Mouse (Mus musculus) heart, postnatal 36 days (tissue): ENCODE results near the gene Steap2. TPM values are rescaled to one million over a fixed set of nuclear protein-coding genes. Genes with fewer than 3 reads are reported as not detected.

Source experiments
- DNase-seq, 2 experiments: peaks; one replicate each; pipeline ENCODE4 v3.0.0; 2021 to 2022
- intact Hi-C: fragments of 180-260 bp; cut with DNase I; formaldehyde crosslinking; loops from one replicate; pipeline ENCODE4 v1.15.1; 2025
- total RNA-seq, 2 experiments: library from RNA; stranded (reverse); gene quantifications; 2 replicates each; pipeline ENCODE4 v1.2.3; 2021

Steap2 gene
- total RNA-seq, 2 experiments from 2014 or later, result 0.60 to 0.72 TPM

GRCm38 (mm10) chr5:5668920-5669319, 25.5 kb downstream of the Steap2 start:
- DNase-seq, result no peak
- intact Hi-C loops, result no loop called here

GRCm38 (mm10) chr5:5664371-5664926, 29.9 kb downstream of the Steap2 start:
- intact Hi-C loops, result loop anchor here (5.0 kb wide), 1 partner anchor 152 kb away; the partner anchor contains the start of gene Cldn12
- DNase-seq, result no peak

GRCm38 (mm10) chr5:5663655-5664370, 30.6 kb downstream of the Steap2 start, which contains the start of gene Cfap69:
Gene Cfap69 (minus strand): TSS chr5:5664239.
- DNase-seq, result peak; percentile 62 to 71
- intact Hi-C loops, result loop anchor here (5.0 kb wide), 1 partner anchor 152 kb away; the partner anchor contains the start of gene Cldn12

GRCm38 (mm10) chr5:5663057-5663456, 31.3 kb downstream of the Steap2 start:
- intact Hi-C loops, result loop anchor here (5.0 kb wide), 1 partner anchor 151 kb away; the partner anchor contains the start of gene Cldn12
- no peak for DNase-seq

- intact Hi-C loops, result no loop called here
- no peak for DNase-seq
Measured at GRCm38 (mm10) chr5:5658680-5659079, 35.7 kb downstream of the Steap2 start.

- intact Hi-C loops, result no loop called here
- DNase-seq, result no peak
Measured at GRCm38 (mm10) chr5:5657932-5658331, 36.4 kb downstream of the Steap2 start.

- intact Hi-C loops, result no loop called here
- DNase-seq, result no peak
Measured at GRCm38 (mm10) chr5:5648817-5649569, 45.4 kb downstream of the Steap2 start.

GRCm38 (mm10) chr5:5646173-5646572, 48.2 kb downstream of the Steap2 start:
- no peak for DNase-seq
- intact Hi-C loops, result loop anchor here (2.0 kb wide), 1 partner anchor 103 kb away; the partner anchor contains the start of gene Steap1

- no peak for DNase-seq
- intact Hi-C loops, result no loop called here
Measured at GRCm38 (mm10) chr5:5638496-5638895, 55.9 kb downstream of the Steap2 start.

- intact Hi-C loops, result no loop called here
- no peak for DNase-seq
Measured at GRCm38 (mm10) chr5:5625491-5625890, 68.9 kb downstream of the Steap2 start.

GRCm38 (mm10) chr5:5618329-5618728, 76.0 kb downstream of the Steap2 start:
- DNase-seq, result no peak
- intact Hi-C loops, result no loop called here

Other genes with a start within 250 kb of the Steap2 start
- not detected for gene 1700015F17Rik, start 215.4 kb downstream of the Steap2 start, total RNA-seq
- gene Cldn12, start 179.6 kb downstream of the Steap2 start, total RNA-seq, result 10 to 100 TPM; 19.0 to 23.5 TPM
- gene Gtpbp10, start 135.0 kb downstream of the Steap2 start, total RNA-seq, result 10 to 100 TPM; 10.6 to 10.9 TPM
- gene Gm8773, start 120.8 kb downstream of the Steap2 start, total RNA-seq, result not detected
- under 1 TPM; 0.28 to 0.73 TPM for gene Cfap69, start 30.3 kb downstream of the Steap2 start, total RNA-seq
- gene Steap1, start 54.7 kb upstream of the Steap2 start, total RNA-seq, result under 1 TPM in 1 of 2 experiments, not detected in 1; 0.22 TPM